Mouse (Mus musculus): Measurements from ENCODE around the gene Wipf1. TPM values are rescaled to one million over a fixed set of nuclear protein-coding genes. Genes with fewer than 3 reads are reported as not detected.

Wipf1 gene
- polyA plus RNA-seq, 1 experiment from 2014 or later: 9.0 TPM

DNA sequence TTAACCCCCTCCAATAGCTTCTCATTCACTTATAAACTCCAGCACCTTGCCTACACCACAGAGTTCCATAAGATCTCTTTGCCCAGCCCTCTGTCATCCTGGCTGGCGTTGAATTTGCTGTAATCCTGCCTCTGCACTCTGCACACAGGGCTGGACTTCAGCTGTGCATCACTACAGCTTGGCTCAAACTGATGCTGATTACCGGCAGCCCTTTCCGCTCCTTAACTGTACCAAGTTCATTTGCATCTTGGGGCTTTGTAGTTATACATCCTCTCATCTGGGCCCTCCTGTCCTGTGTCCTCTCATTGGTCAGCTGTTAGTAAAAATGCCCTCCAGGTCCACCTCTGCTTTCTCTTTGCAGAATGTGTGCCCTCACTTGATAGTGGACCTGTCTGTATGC, 73.4 kb downstream of the Wipf1 start:
- Histone ChIP-seq H3K4me2 (ENCODE audit: low read depth, low read length) (no peak overlapping the region), H3K36me3 (ENCODE audit: control insufficient read depth, insufficient read depth, low read length) (no peaks in the 10 kb centered on the region), H3K27ac (ENCODE audit: low read length) (no peak overlapping the region), H3K9me3 (ENCODE audit: control insufficient read depth, low read length) (no peaks in the 10 kb centered on the region), H3K27me3 (replicated peaks; ENCODE audit: control insufficient read depth, insufficient read depth, low read length) (no peaks in the 10 kb centered on the region), H3K9ac (ENCODE audit: low read depth, low read length) (no peak overlapping the region), H3K4me1 (ENCODE audit: control insufficient read depth, insufficient read depth, low read length) (0 out of 2 replicates have a peak, but pooled peaks cover 2% of the 10 kb centered on the region), H3K4me3 (ENCODE audit: low read length) (no peak overlapping the region)
- ATAC-seq: no peak
- 84% methylated on average over 3 of the region's 3 CpGs for WGBS

DNA sequence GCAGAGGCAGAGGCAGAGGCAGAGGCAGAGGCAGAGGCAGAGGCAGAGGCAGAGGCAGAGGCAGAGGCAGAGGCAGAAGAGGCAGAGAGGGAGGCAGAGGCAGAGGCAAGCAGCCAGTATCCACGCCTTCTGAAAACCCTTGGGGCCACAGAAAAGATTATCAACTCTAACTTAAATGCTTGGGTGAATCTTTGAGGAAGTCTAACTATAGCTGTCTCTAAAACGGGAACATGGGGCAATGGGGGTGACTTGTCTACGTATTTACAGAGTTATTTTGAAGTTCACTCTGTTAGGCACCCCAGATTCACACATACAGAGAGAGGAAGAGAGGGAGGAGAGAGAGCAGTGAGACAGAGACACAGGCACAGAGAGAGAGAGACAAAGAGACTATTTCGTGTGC, 74.0 kb downstream of the Wipf1 start:
- Histone ChIP-seq H3K27ac (ENCODE audit: low read length) (no peak overlapping the region), H3K27me3 (replicated peaks; ENCODE audit: control insufficient read depth, insufficient read depth, low read length) (no peaks in the 10 kb centered on the region), H3K4me3 (ENCODE audit: low read length) (no peak overlapping the region), H3K9me3 (ENCODE audit: control insufficient read depth, low read length) (no peaks in the 10 kb centered on the region), H3K9ac (ENCODE audit: low read depth, low read length) (no peak overlapping the region), H3K4me1 (ENCODE audit: control insufficient read depth, insufficient read depth, low read length) (peaks cover 5% of the 10 kb centered on the region; the same call in 1 of the 2 replicates), H3K4me2 (ENCODE audit: low read depth, low read length) (no peak overlapping the region), H3K36me3 (ENCODE audit: control insufficient read depth, insufficient read depth, low read length) (no peaks in the 10 kb centered on the region)
- WGBS: 87% methylated on average over 4 of the region's 4 CpGs
- no peak for ATAC-seq

DNA sequence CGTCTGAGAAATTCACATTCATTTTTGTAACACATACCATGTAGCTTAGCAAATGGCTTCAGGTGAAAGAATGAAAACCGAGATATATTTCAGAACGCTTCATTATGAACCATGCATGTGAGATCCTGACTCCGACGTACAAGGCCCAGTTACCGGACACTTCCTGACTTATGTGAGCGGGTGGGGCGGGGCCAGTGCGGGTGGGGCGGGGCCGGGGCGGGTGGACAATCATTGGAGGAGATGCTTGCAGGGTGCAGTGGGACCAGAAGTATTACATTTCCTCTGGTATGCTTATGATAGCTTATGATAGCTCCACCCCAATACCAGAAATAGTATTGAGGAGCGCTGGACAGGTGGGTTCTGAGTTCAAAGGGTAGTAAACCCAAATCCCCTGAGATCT, 74.9 kb downstream of the Wipf1 start:
- 88% methylated on average over 13 of the region's 13 CpGs for WGBS
- no peak overlapping the region for H3K4me2 ChIP-seq (ENCODE audit: low read depth, low read length)
- H3K9me3 ChIP-seq (ENCODE audit: control insufficient read depth, low read length): no peaks in the 10 kb centered on the region
- no peaks in the 10 kb centered on the region for H3K36me3 ChIP-seq (ENCODE audit: control insufficient read depth, insufficient read depth, low read length)
- no peaks in the 10 kb centered on the region for H3K27me3 ChIP-seq (replicated peaks; ENCODE audit: control insufficient read depth, insufficient read depth, low read length)
- no peak for ATAC-seq
- H3K9ac ChIP-seq (ENCODE audit: low read depth, low read length): no peak overlapping the region
- H3K27ac ChIP-seq (ENCODE audit: low read length): no peak overlapping the region
- H3K4me3 ChIP-seq (ENCODE audit: low read length): no peak overlapping the region
- peaks cover 9% of the 10 kb centered on the region; the same call in 1 of the 2 replicates for H3K4me1 ChIP-seq (ENCODE audit: control insufficient read depth, insufficient read depth, low read length)

- Histone ChIP-seq H3K27me3 (replicated peaks; ENCODE audit: control insufficient read depth, insufficient read depth, low read length) (no peaks in the 10 kb centered on the region), H3K4me2 (ENCODE audit: low read depth, low read length) (no peak overlapping the region), H3K9me3 (ENCODE audit: control insufficient read depth, low read length) (no peaks in the 10 kb centered on the region), H3K4me3 (ENCODE audit: low read length) (no peak overlapping the region), H3K4me1 (ENCODE audit: control insufficient read depth, insufficient read depth, low read length) (peaks cover 12% of the 10 kb centered on the region), H3K36me3 (ENCODE audit: control insufficient read depth, insufficient read depth, low read length) (no peaks in the 10 kb centered on the region), H3K27ac (ENCODE audit: low read length) (no peak overlapping the region), H3K9ac (ENCODE audit: low read depth, low read length) (no peak overlapping the region)
- WGBS: 85% methylated on average over 4 of the region's 4 CpGs
- no peak for ATAC-seq
Observed at GRCm38 (mm10) chr2:73454186-73454585, 75.3 kb downstream of the Wipf1 start.

- Histone ChIP-seq H3K27me3 (replicated peaks; ENCODE audit: control insufficient read depth, insufficient read depth, low read length) (no peaks in the 10 kb centered on the region), H3K9ac (ENCODE audit: low read depth, low read length) (no peak overlapping the region), H3K4me1 (ENCODE audit: control insufficient read depth, insufficient read depth, low read length) (peaks cover 15% of the 10 kb centered on the region), H3K4me2 (ENCODE audit: low read depth, low read length) (no peak overlapping the region), H3K4me3 (ENCODE audit: low read length) (no peak overlapping the region), H3K9me3 (ENCODE audit: control insufficient read depth, low read length) (no peaks in the 10 kb centered on the region), H3K36me3 (ENCODE audit: control insufficient read depth, insufficient read depth, low read length) (no peaks in the 10 kb centered on the region), H3K27ac (ENCODE audit: low read length) (no peak overlapping the region)
- ATAC-seq: no peak
- WGBS: 69% methylated on average over 4 of the region's 4 CpGs
Observed at GRCm38 (mm10) chr2:73453717-73454116, 75.8 kb downstream of the Wipf1 start.

GRCm38 (mm10) chr2:73453085-73453484, 76.4 kb downstream of the Wipf1 start:
- no peak overlapping the region for H3K4me3 ChIP-seq (ENCODE audit: low read length)
- no peak for ATAC-seq
- WGBS: 58% methylated on average over 5 of the region's 5 CpGs
- H3K4me2 ChIP-seq (ENCODE audit: low read depth, low read length): no peak overlapping the region
- H3K27me3 ChIP-seq (replicated peaks; ENCODE audit: control insufficient read depth, insufficient read depth, low read length): no peaks in the 10 kb centered on the region
- H3K27ac ChIP-seq (ENCODE audit: low read length): no peak overlapping the region
- no peaks in the 10 kb centered on the region for H3K36me3 ChIP-seq (ENCODE audit: control insufficient read depth, insufficient read depth, low read length)
- peaks cover 15% of the 10 kb centered on the region for H3K4me1 ChIP-seq (ENCODE audit: control insufficient read depth, insufficient read depth, low read length)
- H3K9me3 ChIP-seq (ENCODE audit: control insufficient read depth, low read length): no peaks in the 10 kb centered on the region
- no peak overlapping the region for H3K9ac ChIP-seq (ENCODE audit: low read depth, low read length)

GRCm38 (mm10) chr2:73452556-73452955, 77.0 kb downstream of the Wipf1 start:
- no peaks in the 10 kb centered on the region for H3K27me3 ChIP-seq (replicated peaks; ENCODE audit: control insufficient read depth, insufficient read depth, low read length)
- WGBS: 72% methylated on average over 7 of the region's 7 CpGs
- H3K4me1 ChIP-seq (ENCODE audit: control insufficient read depth, insufficient read depth, low read length): peaks cover 15% of the 10 kb centered on the region
- H3K4me3 ChIP-seq (ENCODE audit: low read length): no peak overlapping the region
- H3K4me2 ChIP-seq (ENCODE audit: low read depth, low read length): no peak overlapping the region
- no peaks in the 10 kb centered on the region for H3K9me3 ChIP-seq (ENCODE audit: control insufficient read depth, low read length)
- no peak for ATAC-seq
- H3K9ac ChIP-seq (ENCODE audit: low read depth, low read length): no peak overlapping the region
- H3K36me3 ChIP-seq (ENCODE audit: control insufficient read depth, insufficient read depth, low read length): no peaks in the 10 kb centered on the region
- H3K27ac ChIP-seq (ENCODE audit: low read length): no peak overlapping the region

DNA sequence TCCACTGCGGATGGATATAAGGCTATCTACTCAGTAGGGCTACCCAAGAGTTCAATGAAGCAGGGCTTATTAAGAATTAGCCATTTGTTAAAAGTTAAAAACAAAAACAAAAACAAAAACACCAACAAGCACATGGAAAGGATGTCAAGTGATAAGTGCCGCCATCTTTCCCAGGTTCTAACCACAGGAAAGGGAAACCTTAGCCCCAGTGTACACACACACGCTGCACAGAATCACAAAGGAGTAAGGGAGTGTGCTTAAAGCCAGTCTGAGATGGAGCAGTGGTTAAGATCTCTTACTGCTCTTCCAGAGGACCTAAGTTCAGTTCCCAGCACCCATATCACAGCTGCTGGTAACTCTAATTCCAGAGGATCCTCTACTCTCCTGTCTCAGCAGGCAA, 78.0 kb downstream of the Wipf1 start:
- H3K27me3 ChIP-seq (replicated peaks; ENCODE audit: control insufficient read depth, insufficient read depth, low read length): no peaks in the 10 kb centered on the region
- peaks cover 15% of the 10 kb centered on the region for H3K4me1 ChIP-seq (ENCODE audit: control insufficient read depth, insufficient read depth, low read length)
- no peak overlapping the region for H3K4me3 ChIP-seq (ENCODE audit: low read length)
- no peaks in the 10 kb centered on the region; the same call in 1 of the 2 replicates for H3K36me3 ChIP-seq (ENCODE audit: control insufficient read depth, insufficient read depth, low read length)
- no peak for ATAC-seq
- WGBS: 91% methylated on average over 3 of the region's 3 CpGs
- no peak overlapping the region for H3K27ac ChIP-seq (ENCODE audit: low read length)
- H3K4me2 ChIP-seq (ENCODE audit: low read depth, low read length): no peak overlapping the region
- H3K9me3 ChIP-seq (ENCODE audit: control insufficient read depth, low read length): no peaks in the 10 kb centered on the region
- no peak overlapping the region for H3K9ac ChIP-seq (ENCODE audit: low read depth, low read length)

GRCm38 (mm10) chr2:73450172-73450715, 79.3 kb downstream of the Wipf1 start:
- H3K4me3 ChIP-seq (ENCODE audit: low read length): no peak overlapping the region
- H3K36me3 ChIP-seq (ENCODE audit: control insufficient read depth, insufficient read depth, low read length): no peaks in the 10 kb centered on the region; the same call in 1 of the 2 replicates
- peak overlapping the region; percentile 2; the same call in 1 of the 2 replicates for H3K27ac ChIP-seq (ENCODE audit: low read length)
- H3K9ac ChIP-seq (ENCODE audit: low read depth, low read length): no peak overlapping the region
- H3K4me2 ChIP-seq (ENCODE audit: low read depth, low read length): 0 out of 2 replicates have a peak overlapping the region, but pooled peaks have one; percentile 1
- 0 out of 2 replicates have a peak, but pooled peaks have one; percentile 56 for ATAC-seq
- no peaks in the 10 kb centered on the region for H3K27me3 ChIP-seq (replicated peaks; ENCODE audit: control insufficient read depth, insufficient read depth, low read length)
- H3K4me1 ChIP-seq (ENCODE audit: control insufficient read depth, insufficient read depth, low read length): peaks cover 15% of the 10 kb centered on the region
- H3K9me3 ChIP-seq (ENCODE audit: control insufficient read depth, low read length): no peaks in the 10 kb centered on the region
- 33% methylated on average over 6 of the region's 6 CpGs for WGBS

DNA sequence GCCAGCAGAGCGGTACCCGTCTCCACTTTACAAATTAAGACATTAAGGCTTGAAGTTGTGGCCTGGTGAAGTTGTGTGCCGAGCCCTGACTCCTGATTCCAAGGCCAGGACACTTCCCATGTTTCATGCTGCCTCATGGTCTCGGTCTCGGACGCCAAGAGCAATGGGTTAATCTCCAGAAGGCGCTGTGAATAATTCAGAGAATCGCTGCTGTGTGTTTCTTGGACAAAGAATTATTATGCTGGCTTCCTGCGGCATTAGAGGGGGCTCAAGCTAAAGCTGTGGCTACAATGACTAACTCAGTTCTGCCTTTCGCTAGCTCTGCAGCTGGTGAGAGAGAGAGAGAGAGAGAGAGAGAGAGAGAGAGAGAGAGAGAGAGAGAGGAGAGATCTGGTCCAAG, 85.5 kb downstream of the Wipf1 start:
- ATAC-seq: no peak
- WGBS: 62% methylated on average over 10 of the region's 10 CpGs
- Histone ChIP-seq H3K36me3 (ENCODE audit: control insufficient read depth, insufficient read depth, low read length) (peaks cover 2% of the 10 kb centered on the region; the same call in 1 of the 2 replicates), H3K9ac (ENCODE audit: low read depth, low read length) (no peak overlapping the region), H3K4me2 (ENCODE audit: low read depth, low read length) (no peak overlapping the region), H3K4me3 (ENCODE audit: low read length) (no peak overlapping the region), H3K27me3 (replicated peaks; ENCODE audit: control insufficient read depth, insufficient read depth, low read length) (no peaks in the 10 kb centered on the region), H3K4me1 (ENCODE audit: control insufficient read depth, insufficient read depth, low read length) (peaks cover under 1% of the 10 kb centered on the region), H3K9me3 (ENCODE audit: control insufficient read depth, low read length) (no peaks in the 10 kb centered on the region), H3K27ac (ENCODE audit: low read length) (no peak overlapping the region)

Measured in intestine, embryonic 16.5 days (tissue).